Mouse (Mus musculus) yolk sac, embryonic 10.5 days (tissue): ENCODE data around the gene BC049352.

Experiments used
- DNase-seq: peaks from one replicate; pipeline ENCODE4 v3.0.0-alpha.2; 2017; ENCODE audit warnings: low spot score

The BC049352 gene

GRCm38 (mm10) chr9:45189661-45190174, 7.9 kb downstream of the BC049352 start:
- DNase-seq, result no peak

DNA sequence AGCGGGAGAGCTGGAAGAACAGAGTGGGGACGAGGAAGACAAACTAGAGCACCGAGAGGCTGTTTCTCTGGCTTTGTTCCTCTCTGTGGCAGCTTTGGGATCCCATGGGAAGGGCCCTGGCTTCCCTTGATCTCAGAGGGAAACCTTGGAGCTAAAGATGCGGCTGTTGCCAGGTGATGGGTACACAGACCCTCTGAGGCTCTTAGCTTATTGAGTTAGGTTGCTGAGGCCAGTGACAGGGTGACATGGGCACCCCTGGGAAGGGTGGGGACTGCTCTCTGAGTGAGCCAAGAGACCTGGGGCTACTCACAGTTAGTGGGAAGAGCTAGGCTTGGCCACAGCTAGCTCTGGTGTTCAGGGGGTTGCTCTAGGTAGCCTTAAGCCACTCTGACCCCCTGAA, 13.7 kb downstream of the BC049352 start:
- no peak for DNase-seq

- DNase-seq, result no peak
Observed at GRCm38 (mm10) chr9:45196125-45196830, 14.5 kb downstream of the BC049352 start.

- DNase-seq, result no peak
Observed at GRCm38 (mm10) chr9:45197549-45197948, 15.7 kb downstream of the BC049352 start.

GRCm38 (mm10) chr9:45201319-45201947, 19.6 kb downstream of the BC049352 start:
- DNase-seq, result peak; percentile 9

DNA sequence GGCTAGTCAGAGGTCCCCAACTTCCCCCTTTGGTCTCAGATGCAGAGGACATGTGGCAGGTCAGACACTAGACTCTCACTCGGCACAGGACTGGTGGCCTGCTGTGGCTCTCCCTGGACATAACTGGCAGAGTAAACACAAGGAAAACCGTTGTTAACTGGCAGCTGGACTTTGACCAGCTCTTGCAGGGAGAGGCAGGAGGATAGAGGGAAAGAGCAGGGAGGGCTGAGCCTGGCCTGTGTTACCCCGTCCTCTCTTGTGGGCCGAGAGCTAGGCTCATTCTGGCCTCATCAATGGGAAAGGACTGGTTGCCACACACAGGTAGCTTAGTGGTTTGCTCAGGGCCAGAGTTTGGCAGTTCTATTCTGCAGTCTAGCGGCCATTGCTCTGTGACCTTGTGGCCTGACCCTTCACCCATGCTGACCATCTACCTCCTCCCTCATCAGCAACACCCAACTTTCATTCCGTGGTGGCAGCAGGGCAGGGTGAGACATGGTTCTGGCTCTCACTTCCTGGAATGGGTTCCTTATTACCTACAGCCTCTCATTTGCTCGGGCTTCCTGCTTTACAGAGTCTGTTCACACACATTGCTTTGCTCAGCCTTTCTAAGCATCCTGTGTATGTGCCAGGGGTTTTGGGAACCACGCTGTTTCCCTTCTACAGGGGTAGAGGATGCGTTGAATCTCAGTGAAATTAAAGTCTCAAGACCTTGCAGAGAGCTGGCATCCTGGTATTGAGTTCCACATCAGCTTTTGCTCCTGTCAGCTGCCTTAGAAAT, 20.4 kb downstream of the BC049352 start:
- peak; percentile 9 for DNase-seq

DNA sequence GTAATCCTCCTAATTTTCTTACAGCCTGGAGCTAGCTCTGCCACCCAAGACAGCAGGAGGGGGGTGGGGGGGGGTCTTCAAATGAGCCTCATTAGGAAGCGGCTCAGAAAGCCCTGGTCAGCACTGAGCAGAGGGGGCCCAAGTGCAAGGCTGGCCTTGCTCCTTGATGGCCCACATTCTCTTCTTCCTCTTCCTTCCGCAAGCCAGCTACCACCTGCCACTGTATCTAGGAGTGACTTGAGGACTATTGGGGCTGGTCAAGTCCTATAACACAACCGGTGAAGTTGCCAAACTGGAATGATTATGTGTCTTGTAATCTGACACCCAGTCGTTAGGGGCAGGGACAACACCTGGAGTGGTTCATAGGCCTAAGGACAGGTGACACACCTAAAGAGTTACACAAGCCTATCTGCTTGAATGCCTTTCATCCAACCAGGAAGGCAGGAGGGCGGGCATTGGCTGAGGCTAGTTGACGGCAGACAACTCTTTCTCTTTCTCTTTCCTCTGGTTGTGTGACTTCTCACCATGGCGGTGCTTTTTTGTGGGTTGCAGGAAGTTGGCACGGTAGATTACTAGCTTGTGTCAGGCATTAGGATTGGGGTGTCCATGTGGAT, 22.1 kb downstream of the BC049352 start, which contains the start of gene Tmprss4:
Tmprss4 (minus strand) TSS at position 296 of the 614 bp plus-strand sequence.
- DNase-seq, result no peak

GRCm38 (mm10) chr9:45205143-45205542, 23.3 kb downstream of the BC049352 start:
- no peak for DNase-seq

GRCm38 (mm10) chr9:45206121-45206520, 24.3 kb downstream of the BC049352 start:
- no peak for DNase-seq

GRCm38 (mm10) chr9:45207015-45207743, 25.4 kb downstream of the BC049352 start:
- DNase-seq, result no peak

DNA sequence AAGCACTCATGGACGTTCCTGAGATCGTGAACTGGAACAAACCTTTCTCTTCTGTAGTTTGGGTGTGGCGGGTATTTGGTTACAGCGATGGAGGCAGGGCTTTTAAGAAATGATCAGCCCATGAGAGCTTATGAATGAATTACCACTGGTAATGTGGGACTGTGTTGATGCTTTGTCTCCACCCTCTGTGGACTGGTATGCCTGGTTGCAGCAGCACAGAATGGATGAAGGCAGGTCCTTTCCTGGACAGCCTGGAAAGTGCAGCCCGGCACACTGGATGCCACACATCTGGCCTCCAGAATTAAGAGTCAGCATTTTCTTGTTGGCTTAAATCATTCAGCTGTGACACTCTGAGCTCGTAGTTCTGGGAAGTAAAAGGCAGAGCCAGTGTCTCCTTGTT, 30.2 kb downstream of the BC049352 start:
- DNase-seq, result no peak

GRCm38 (mm10) chr9:45215526-45216179, 33.8 kb downstream of the BC049352 start:
- DNase-seq, result no peak

GRCm38 (mm10) chr9:45219644-45220043, 37.8 kb downstream of the BC049352 start:
- DNase-seq, result no peak

- peak; percentile 70 for DNase-seq
Observed at GRCm38 (mm10) chr9:45221567-45221966, 39.8 kb downstream of the BC049352 start.

GRCm38 (mm10) chr9:45229359-45229758, 47.6 kb downstream of the BC049352 start:
- DNase-seq, result no peak

DNA sequence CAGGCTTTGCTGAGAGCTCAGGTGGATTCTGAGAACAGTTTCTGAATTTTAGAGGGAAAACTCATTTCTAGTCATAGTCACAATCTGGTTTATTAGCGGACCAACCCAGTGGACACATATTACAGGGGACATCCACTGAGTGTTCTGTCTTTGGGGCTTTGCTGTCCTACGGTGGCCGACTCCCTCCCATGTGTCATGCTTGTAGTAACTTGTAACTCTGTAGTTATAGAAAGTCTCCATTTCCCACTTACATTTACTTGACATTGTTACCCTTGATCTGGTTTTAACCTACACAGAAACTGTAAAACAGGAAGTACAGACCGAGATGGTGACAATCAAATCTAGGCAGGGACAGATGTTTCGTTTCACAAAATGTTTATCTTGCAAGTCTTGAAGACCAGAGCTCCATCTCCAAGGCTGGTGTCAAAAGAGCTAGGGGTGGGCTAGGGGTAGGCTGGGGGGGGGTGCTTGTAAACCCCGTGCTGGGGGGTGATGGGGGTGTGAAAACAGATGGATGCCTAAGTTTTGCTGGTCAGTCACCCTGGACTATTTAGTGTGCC, 53.9 kb downstream of the BC049352 start:
- DNase-seq, result no peak

DNA sequence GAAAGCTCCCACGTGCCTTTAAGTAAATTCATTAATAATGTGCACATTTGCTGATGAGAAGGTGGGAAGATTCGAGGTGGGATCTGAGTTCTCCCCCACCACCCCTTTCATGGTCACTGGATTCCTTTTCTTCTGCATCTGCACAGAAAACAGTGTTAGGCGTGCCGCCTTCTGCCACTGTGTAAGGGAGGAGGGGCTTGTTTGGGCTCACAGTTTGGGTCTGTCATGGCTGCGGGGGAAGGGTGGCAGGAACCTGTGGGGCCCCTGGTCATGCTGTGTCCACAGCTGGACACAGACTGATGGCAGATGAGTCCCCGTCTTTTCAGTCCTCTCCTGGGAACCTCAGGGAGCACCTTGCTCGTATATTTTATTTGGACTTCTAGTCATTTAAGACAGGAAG, 54.9 kb downstream of the BC049352 start:
- no peak for DNase-seq

- no peak for DNase-seq
Observed at GRCm38 (mm10) chr9:45241397-45241796, 59.6 kb downstream of the BC049352 start.

- no peak for DNase-seq
Observed at GRCm38 (mm10) chr9:45245432-45245831, 63.6 kb downstream of the BC049352 start.

- no peak for DNase-seq
Observed at GRCm38 (mm10) chr9:45246060-45246459, 64.3 kb downstream of the BC049352 start.

GRCm38 (mm10) chr9:45247536-45247935, 65.7 kb downstream of the BC049352 start:
- no peak for DNase-seq
